Mouse (Mus musculus) megakaryocyte, embryonic 14.5 days (primary cell): ENCODE data around the gene Mab21l3.

ENCODE experiments used
- FLI1 ChIP-seq: IDR thresholded peaks from 2 replicates; pipeline ENCODE4 v1.6.1; 2012; ENCODE audit warnings: low read length, inconsistent platforms, mixed read lengths
- GATA1 ChIP-seq: IDR thresholded peaks from 3 replicates; pipeline ENCODE4 v1.6.1; 2012; ENCODE audit warnings: mixed read lengths, low read length, inconsistent platforms, borderline replicate concordance

GRCm38 (mm10) chr3:101839327-101839726 is 9.4 kb downstream of the Mab21l3 start:
- TF ChIP-seq GATA1 (no peak), FLI1 (no peak)
